Mouse (Mus musculus) G1E (cell line): ENCODE measurements around the gene Psd4.

Experiments used
- CTCF ChIP-seq: IDR thresholded peaks from 2 replicates; pipeline ENCODE4 v1.5.1; 2012; ENCODE audit warnings: low read depth, low read length, inconsistent platforms, mixed read lengths
- GATA1 ChIP-seq: IDR thresholded peaks from 2 replicates; pipeline ENCODE4 v1.6.1; 2012; ENCODE audit warnings: borderline replicate concordance, low read length, inconsistent platforms, mixed read lengths
- TAL1 ChIP-seq: conservative IDR thresholded peaks from 2 replicates; pipeline ENCODE4 v1.6.1; 2012; ENCODE audit warnings: low read depth, low read length, inconsistent platforms, mixed read lengths

- TF ChIP-seq GATA1 (no peak), CTCF (no peak), TAL1 (no peak)
Measured at GRCm38 (mm10) chr2:24359347-24359746, 8.0 kb upstream of the Psd4 start.
